Mouse (Mus musculus): ENCODE results near the gene Adam33.

Adam33 gene

GRCm38 (mm10) chr2:131029065-131029935, 34.3 kb downstream of the Adam33 start:
- no peak for DNase-seq (ENCODE audit: low spot score in 2 of 2)

DNA sequence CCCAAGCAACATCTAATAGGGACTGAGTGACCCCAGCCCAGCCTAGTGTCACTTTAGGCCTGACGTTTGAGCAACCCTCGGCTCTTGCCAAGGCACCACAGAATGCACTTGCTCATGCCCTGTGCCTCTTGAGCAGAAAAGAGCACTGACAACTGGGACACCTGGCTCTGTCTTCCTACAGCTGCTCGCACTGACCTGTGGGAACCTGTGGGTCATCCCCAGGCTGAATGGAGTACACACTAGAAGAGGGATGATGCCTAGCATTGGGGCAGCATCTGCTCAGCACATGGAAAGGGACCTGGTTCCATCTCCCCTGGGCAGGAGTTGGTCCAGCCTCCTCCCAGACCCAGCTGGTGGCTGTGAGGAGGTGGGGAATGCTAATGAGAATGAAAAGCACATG, 36.7 kb downstream of the Adam33 start:
- no peak for DNase-seq (ENCODE audit: low spot score in 2 of 2)

DNA sequence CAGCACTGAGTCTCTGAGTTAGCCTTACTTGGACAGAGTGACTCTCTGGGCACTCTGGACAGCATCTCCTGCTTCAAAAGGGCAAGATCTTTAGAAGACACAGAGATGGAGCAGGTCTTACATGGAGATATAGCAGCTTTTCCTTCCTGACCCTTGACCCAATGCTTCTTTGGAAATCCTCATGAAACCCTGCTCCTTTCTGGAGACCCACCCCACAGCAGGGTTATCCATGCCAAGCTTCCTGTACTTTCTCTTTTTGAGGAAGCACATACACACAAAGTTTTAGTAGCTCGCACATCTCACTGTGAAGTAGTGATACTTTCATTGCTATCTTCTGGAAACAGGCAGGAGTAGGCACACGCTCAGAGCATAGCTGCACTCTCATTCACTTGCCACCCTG, 38.4 kb downstream of the Adam33 start:
- no peak for DNase-seq (ENCODE audit: low spot score in 2 of 2)

DNA sequence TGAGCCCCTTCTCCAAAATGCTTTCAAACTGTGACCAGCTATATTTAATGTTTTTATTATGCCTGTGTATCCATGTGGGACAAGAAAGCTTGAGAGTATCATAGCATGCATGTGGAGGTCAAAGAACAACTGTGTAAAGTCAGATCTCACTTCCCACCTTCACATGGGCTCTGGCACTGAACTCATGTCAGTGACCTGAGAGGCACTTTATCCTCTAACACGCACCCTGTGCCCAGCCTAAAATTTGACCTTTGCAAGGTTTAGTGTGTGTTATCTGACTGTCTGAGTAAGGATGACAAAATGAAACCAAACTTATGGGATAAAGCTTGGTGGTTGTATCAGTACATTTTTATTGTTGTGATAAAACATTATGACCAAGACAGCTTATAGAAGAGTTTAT, 53.0 kb downstream of the Adam33 start:
- no peak for DNase-seq (ENCODE audit: low spot score in 2 of 2)

DNA sequence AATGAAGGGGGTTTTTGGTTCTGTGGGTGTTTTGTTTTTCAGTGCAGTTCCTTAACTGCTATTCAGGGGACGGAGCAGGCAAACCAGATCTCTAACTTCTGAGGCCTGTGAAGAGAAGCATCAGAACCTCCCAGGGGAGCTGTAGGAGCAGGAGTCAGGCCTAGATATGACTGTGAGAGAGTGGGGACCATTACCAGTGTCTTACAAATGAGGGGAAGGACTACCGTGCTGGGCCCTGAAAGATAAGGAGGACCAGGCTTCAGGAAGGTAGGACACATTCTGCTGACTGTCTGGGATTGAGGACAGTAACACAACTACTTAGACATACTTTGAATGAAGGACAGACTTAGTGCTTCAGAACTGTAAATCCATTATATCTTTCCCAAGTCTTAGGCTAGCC, 54.5 kb downstream of the Adam33 start:
- no peak for DNase-seq (ENCODE audit: low spot score in 2 of 2)

Measured in frontal cortex, postnatal 36 days (tissue).